Mouse (Mus musculus): ENCODE results near the gene Mef2d. TPM values are rescaled to one million over a fixed set of nuclear protein-coding genes. Genes with fewer than 3 reads are reported as not detected.

The Mef2d gene
- polyA plus RNA-seq, 1 experiment: 89.7 TPM

DNA sequence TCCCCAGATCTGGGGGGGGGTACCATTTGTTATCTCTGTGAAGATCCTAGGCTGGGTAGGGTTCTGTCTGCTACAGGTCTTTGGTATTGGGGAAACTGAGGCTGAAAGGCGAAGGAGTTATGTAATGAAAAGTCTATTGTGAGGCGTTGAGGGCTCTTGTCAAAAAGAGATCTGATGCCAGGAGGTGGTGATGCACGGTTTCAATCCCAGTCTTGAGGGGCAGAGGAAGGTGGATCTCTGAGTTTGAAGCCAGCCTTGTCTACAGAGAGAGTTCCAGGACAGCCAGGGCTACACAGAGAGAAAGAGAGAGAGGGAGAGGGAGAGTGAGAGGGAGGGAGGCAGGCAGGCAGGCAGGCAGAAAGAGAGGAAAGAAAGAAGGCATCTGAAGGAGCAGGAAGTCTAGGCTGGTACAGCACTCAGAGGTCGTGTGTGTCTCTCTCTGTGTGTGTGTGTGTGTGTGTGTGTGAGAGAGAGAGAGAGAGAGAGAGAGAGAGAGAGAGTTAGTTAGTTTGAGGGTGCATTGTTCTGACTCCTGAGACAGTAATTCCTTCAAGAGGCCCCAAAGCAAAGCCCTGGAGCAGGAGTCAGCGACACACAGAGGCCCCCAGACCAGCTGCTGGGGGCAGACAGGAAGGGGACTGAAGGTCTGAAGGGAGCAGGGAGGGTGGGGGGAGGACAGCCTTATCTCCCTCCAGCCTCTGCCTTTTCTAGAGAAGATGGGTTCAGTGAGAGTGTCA, 4.4 kb downstream of the Mef2d start:
- Histone ChIP-seq H3K4me3 (ENCODE audit: low read depth, low read length) (no peak overlapping the region), H3K4me1 (ENCODE audit: control insufficient read depth, insufficient read depth, insufficient read length, low read length) (peaks cover 74% of the 10 kb centered on the region), H3K36me3 (ENCODE audit: control insufficient read depth, insufficient read depth, low read length) (no peaks in the 10 kb centered on the region), H3K27me3 (ENCODE audit: control insufficient read depth, insufficient read depth, low read length) (no peaks in the 10 kb centered on the region), H3K27ac (ENCODE audit: insufficient read depth, low read depth, low read length) (no peak overlapping the region)
- 42% methylated on average over 5 of the region's 5 CpGs for WGBS
- TF ChIP-seq POLR2A (IDR thresholded peaks at IDR 0.05; ENCODE audit: low read depth, low read length) (no peak), CTCF (IDR thresholded peaks at IDR 0.05; ENCODE audit: extremely low read depth, insufficient read length, insufficient replicate concordance, low read depth, low read length) (no peak)

DNA sequence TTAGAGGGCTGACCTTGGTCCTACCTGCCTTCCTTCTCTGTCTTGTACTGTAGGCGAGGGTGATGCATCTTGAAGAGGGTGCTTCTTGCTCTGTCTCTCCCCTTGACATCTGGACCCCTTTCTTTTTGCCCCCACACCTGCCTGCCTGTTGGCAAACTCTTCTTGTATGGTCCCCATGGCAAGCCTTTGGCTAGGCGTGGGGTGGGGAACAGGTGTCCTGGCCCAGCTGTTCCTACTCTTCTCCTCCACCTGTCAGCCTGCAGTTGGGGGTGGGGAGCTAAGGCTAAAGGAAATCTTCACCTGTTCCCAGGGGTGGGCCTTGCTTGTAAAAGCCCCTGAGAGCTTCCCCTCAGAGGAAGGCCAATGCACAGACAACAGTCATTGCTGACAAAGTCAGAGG, 5.3 kb downstream of the Mef2d start:
- Histone ChIP-seq H3K36me3 (ENCODE audit: control insufficient read depth, insufficient read depth, low read length) (no peaks in the 10 kb centered on the region), H3K4me1 (ENCODE audit: control insufficient read depth, insufficient read depth, insufficient read length, low read length) (peaks cover 81% of the 10 kb centered on the region), H3K27me3 (ENCODE audit: control insufficient read depth, insufficient read depth, low read length) (no peaks in the 10 kb centered on the region), H3K27ac (ENCODE audit: insufficient read depth, low read depth, low read length) (peak overlapping the region; percentile 81), H3K4me3 (ENCODE audit: low read depth, low read length) (no peak overlapping the region)
- TF ChIP-seq POLR2A (IDR thresholded peaks at IDR 0.05; ENCODE audit: low read depth, low read length): no peak
- no peak for TF ChIP-seq CTCF (IDR thresholded peaks at IDR 0.05; ENCODE audit: extremely low read depth, insufficient read length, insufficient replicate concordance, low read depth, low read length)
- WGBS: 75% methylated on average over 2 of the region's 2 CpGs

DNA sequence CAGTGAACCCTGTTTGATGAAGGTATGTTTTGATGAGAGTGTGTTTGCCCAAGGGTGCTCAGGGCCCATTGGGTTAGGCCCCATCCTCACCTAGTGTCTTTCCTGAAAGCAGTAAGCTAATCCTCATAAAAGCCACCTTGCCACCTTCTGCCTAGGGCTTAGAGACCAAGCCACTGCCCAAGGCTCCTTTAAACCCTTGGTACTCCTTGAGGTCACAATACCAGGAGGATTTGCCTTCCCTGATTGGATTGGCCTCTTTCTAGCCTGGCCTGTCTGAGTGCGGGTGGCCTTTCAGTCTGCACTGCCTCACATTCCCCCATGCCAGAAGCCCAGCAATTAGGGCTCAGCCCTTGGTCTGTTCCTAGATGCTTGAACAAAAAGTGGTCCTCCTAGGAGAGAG, 5.7 kb downstream of the Mef2d start:
- Histone ChIP-seq H3K4me3 (ENCODE audit: low read depth, low read length) (no peak overlapping the region), H3K4me1 (ENCODE audit: control insufficient read depth, insufficient read depth, insufficient read length, low read length) (peaks cover 81% of the 10 kb centered on the region), H3K27me3 (ENCODE audit: control insufficient read depth, insufficient read depth, low read length) (no peaks in the 10 kb centered on the region), H3K36me3 (ENCODE audit: control insufficient read depth, insufficient read depth, low read length) (no peaks in the 10 kb centered on the region), H3K27ac (ENCODE audit: insufficient read depth, low read depth, low read length) (peak overlapping the region; percentile 81)
- WGBS: 66% methylated on average over 1 of the region's 1 CpGs
- no peak for TF ChIP-seq CTCF (IDR thresholded peaks at IDR 0.05; ENCODE audit: extremely low read depth, insufficient read length, insufficient replicate concordance, low read depth, low read length)
- TF ChIP-seq POLR2A (IDR thresholded peaks at IDR 0.05; ENCODE audit: low read depth, low read length): no peak

DNA sequence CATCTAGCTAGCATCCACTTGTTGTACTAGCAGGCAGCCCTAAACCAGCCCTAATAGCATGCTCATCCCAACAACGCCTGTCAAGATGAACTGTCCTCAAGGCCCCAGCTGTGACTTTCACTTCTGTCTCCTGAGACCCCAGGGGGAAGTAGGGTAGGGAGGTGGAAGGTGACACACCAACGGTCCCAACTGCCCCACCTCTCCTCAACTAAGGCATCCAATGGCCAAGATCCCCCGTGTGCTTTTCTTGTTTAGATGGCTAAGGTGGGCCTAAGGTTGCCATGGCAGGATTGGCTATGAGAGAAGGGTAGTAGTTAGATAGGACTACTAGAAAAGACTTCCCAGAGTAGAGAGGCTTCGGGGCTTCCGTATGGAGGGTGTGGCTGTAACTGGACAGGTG, 6.2 kb downstream of the Mef2d start:
- WGBS: 51% methylated on average over 5 of the region's 5 CpGs

DNA sequence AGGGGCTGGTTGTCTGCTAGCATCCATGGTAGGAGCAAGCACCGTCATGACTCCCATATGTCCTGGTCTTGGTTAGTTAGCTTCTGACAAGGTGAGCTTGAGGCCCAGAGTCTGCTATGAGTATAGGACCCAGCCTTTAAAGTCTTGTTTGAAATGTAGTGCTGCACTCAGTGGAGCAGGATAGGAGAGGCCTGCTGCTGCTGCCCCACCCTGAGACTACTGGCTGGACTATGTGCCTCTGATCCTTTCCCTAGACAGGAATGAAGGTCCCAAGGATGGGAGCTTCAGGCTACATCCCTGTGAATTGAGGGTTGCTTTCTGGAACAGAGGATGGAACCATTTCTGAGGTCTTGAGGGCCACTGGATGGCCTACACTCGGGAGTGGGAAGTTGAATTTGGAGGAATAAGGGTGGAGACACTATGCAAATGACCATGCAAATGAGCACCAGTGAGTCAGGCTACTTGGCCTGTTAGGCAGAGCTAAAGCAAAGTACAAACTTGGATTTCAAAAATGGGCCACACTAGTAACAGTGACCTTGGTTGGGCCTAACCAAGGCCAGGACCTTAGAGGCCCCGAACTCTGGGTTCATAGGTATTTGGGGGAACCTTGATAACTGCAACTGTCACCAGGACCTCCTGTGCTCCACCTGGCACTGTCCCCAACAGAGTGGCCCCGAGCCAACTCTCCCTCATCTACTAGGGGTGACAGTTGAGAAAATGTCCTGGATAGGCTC, 6.8 kb downstream of the Mef2d start:
- H3K27ac ChIP-seq (ENCODE audit: insufficient read depth, low read depth, low read length): peak overlapping the region; percentile 81
- H3K4me3 ChIP-seq (ENCODE audit: low read depth, low read length): no peak overlapping the region; the same call in 1 of the 2 replicates
- peaks cover 81% of the 10 kb centered on the region for H3K4me1 ChIP-seq (ENCODE audit: control insufficient read depth, insufficient read depth, insufficient read length, low read length)
- 18% methylated on average over 4 of the region's 4 CpGs for WGBS
- TF ChIP-seq POLR2A (IDR thresholded peaks at IDR 0.05; ENCODE audit: low read depth, low read length): no peak
- no peak for TF ChIP-seq CTCF (IDR thresholded peaks at IDR 0.05; ENCODE audit: extremely low read depth, insufficient read length, insufficient replicate concordance, low read depth, low read length)
- H3K36me3 ChIP-seq (ENCODE audit: control insufficient read depth, insufficient read depth, low read length): no peaks in the 10 kb centered on the region
- H3K27me3 ChIP-seq (ENCODE audit: control insufficient read depth, insufficient read depth, low read length): no peaks in the 10 kb centered on the region

More for the DNA sequence above, 6.2 kb downstream of the Mef2d start:
- Histone ChIP-seq H3K27ac (ENCODE audit: insufficient read depth, low read depth, low read length) (peak overlapping the region; percentile 81), H3K27me3 (ENCODE audit: control insufficient read depth, insufficient read depth, low read length) (no peaks in the 10 kb centered on the region), H3K36me3 (ENCODE audit: control insufficient read depth, insufficient read depth, low read length) (no peaks in the 10 kb centered on the region), H3K4me1 (ENCODE audit: control insufficient read depth, insufficient read depth, insufficient read length, low read length) (peaks cover 82% of the 10 kb centered on the region), H3K4me3 (ENCODE audit: low read depth, low read length) (no peak overlapping the region)
- no peak for TF ChIP-seq CTCF (IDR thresholded peaks at IDR 0.05; ENCODE audit: extremely low read depth, insufficient read length, insufficient replicate concordance, low read depth, low read length)
- no peak for TF ChIP-seq POLR2A (IDR thresholded peaks at IDR 0.05; ENCODE audit: low read depth, low read length)

DNA sequence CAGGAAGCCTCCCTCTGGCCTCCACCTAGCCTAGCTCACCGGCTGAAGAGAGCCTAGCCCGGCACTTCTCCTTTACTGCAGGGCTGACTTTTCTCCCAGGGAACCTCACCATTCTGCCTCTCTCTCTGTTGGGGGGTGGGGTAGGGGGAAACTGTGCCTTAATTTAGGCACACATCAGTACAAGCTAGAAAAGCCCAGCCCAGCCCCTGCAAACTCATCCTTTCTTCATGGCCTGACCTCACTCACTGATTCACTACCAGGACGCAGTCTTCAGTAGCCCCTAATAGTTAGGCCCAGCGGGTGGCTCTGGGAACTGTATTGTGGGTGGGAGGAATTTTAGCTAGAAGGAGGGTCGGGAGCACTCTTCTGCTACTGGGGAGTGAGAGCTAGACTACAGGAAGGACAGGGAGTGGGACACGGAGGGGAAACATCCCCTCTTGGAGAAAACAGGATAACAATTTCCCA, 7.4 kb downstream of the Mef2d start:
- Histone ChIP-seq H3K4me1 (ENCODE audit: control insufficient read depth, insufficient read depth, insufficient read length, low read length) (peaks cover 75% of the 10 kb centered on the region), H3K4me3 (ENCODE audit: low read depth, low read length) (no peak overlapping the region; the same call in 1 of the 2 replicates), H3K27me3 (ENCODE audit: control insufficient read depth, insufficient read depth, low read length) (no peaks in the 10 kb centered on the region), H3K27ac (ENCODE audit: insufficient read depth, low read depth, low read length) (peak overlapping the region; percentile 81), H3K36me3 (ENCODE audit: control insufficient read depth, insufficient read depth, low read length) (no peaks in the 10 kb centered on the region)
- WGBS: 26% methylated on average over 6 of the region's 6 CpGs
- TF ChIP-seq POLR2A (IDR thresholded peaks at IDR 0.05; ENCODE audit: low read depth, low read length): no peak; the same call in 1 of the 2 replicates
- TF ChIP-seq CTCF (IDR thresholded peaks at IDR 0.05; ENCODE audit: extremely low read depth, insufficient read length, insufficient replicate concordance, low read depth, low read length): no peak
